Mouse (Mus musculus) liver, embryonic 12.5 days (tissue): ENCODE measurements around the gene Ppp1r2. TPM values are rescaled to one million over a fixed set of nuclear protein-coding genes. Genes with fewer than 3 reads are reported as not detected.

Experiments used
- microRNA-seq: library from miRNA; unstranded; fragments of <30 nt; microRNA quantifications from one replicate; pipeline ENCODE4, GENCODE M21; 2017
- polyA plus RNA-seq: library from polyadenylated mRNA; unstranded; fragments of >200 nt; fragmentation: Nextera tagmentation; extraction: Ambion mirVana; gene quantifications from 2 replicates; pipeline ENCODE4 v1.2.1, GENCODE M21; 2016

The Ppp1r2 gene
- polyA plus RNA-seq, 1 experiment from 2014 or later, result 49.9 TPM

Small RNA genes lying within 50 kb of the gene (microRNA-seq; reads per million reads assigned to microRNA genes)
- not detected for gene Gm27415

Other genes starting within 250 kb of the Ppp1r2 start
- 7.5 and 8.3 TPM in 2 replicates for gene Xxylt1, start 193.8 kb downstream of the Ppp1r2 start, polyA plus RNA-seq
- gene Acap2, start 74.0 kb downstream of the Ppp1r2 start, polyA plus RNA-seq, result 10.3 and 11.1 TPM in 2 replicates
- gene Apod, start 39.5 kb upstream of the Ppp1r2 start, polyA plus RNA-seq, result not detected in 2 replicates
- gene Bdh1, start 147.0 kb upstream of the Ppp1r2 start, polyA plus RNA-seq, result 45.8 and 46.6 TPM in 2 replicates